Mouse (Mus musculus): ENCODE data around the gene Hdac4.

DNA sequence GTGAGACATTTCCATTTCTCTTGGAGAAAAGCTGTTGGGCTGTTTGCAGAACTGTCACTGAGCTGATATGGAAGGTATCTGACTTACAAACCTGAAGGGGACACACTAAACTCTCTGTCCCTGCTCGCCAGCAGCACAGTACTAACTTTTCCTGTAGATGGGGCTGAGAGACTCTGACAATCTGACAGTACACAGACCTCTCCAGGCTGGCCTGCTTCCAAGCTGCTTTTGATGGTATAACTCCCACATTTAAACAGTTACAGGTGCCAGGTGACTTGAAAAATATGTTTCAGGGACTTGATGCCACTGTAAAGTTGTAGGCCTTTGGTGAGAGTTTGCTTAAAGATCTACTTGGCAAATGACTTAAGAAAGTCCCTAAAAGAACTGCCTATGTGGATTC is 214.1 kb downstream of the Hdac4 start:
- no peak for TF ChIP-seq CTCF (IDR thresholded peaks at IDR 0.05; ENCODE audit: insufficient read depth, low read length)
- no peak for TF ChIP-seq POLR2A (IDR thresholded peaks at IDR 0.05; ENCODE audit: borderline replicate concordance, extremely low read depth, low read depth, low read length)
